Mouse (Mus musculus) hematopoietic stem cell, adult 5-6 weeks (primary cell): ENCODE results near the gene Olfr263. TPM values are rescaled to one million over a fixed set of nuclear protein-coding genes. Genes with fewer than 3 reads are reported as not detected.
A peak's percentile ranks its signal among the peaks of the same experiment; 100 is the strongest.
"Not testable (repeated sequence)": the region's sequence is repeated elsewhere in the genome, so short reads cannot be mapped to it uniquely, and the experiment has no call there.

Experiments used
- ATAC-seq, 2 experiments: fragments of 125-278 bp in 1 of 2; replicated peaks in 1 of 2; 2 replicates each; pipeline ENCODE4 v1.8.0; 2016 to 2017; ENCODE audit warnings: inconsistent platforms in 2 of 2, mild to moderate bottlenecking in 2 of 2, moderate number of reproducible peaks in 2 of 2, low read depth in 1 of 2, moderate TSS enrichment in 1 of 2; ENCODE audit not compliant: low FRiP score in 2 of 2, poor library complexity in 2 of 2, severe bottlenecking in 2 of 2, insufficient read depth in 1 of 2, low TSS enrichment in 1 of 2
- total RNA-seq: library from RNA; stranded (forward); fragments of 172-1452, 232-1000 nt; gene quantifications from 2 replicates; pipeline ENCODE4 v1.2.3, GENCODE M21; 2017

Olfr263 gene
- total RNA-seq, result not detected in 2 replicates

GRCm38 (mm10) chr13:21129339-21129738 is at the start of gene Olfr263:
TSS of gene Olfr263 (plus strand) at chr13:21129639.
- ATAC-seq, result not testable (repeated sequence)

DNA sequence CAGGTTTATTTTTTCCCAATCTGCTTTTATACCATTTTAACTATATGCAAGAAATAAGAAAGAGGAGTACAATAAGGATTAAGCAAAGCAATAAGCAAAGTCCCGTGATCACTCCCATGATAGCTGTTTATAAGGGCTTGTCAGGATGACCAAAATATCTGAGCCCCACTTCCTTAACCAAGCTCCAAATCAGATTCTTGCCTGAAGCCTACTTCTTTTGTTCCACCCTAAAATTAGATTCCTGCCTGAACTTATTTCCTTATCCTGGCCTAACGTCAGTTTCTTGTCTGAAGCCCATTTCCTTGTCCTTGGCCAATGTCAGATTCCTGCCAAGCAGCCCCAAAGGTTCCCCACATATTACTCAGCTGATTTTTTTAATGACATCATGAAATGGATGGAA is 46.8 kb upstream of the Olfr263 start:
- ATAC-seq, result no peak

- ATAC-seq, result no peak
Observed at GRCm38 (mm10) chr13:21109759-21110158, 19.7 kb upstream of the Olfr263 start.

- ATAC-seq, result no peak
Observed at GRCm38 (mm10) chr13:21110441-21110840, 19.0 kb upstream of the Olfr263 start.

DNA sequence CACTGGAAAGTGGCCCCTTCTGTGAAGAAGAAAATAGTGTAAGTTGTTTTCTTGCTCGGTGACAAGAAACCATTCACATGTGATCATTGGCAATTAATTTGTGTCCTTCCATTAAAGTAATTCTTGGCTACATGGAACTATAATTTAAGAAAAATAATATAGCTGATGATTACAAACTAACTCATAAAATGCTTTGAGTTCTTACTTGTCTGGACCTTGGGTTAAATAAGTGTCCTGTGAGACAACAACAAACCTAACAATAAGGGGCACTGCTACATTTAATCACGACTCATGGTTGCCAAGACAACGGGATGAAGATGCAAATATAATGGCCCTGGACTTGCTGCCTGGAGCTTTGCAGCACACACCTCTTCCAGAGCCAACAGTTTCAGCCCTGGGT is 18.3 kb upstream of the Olfr263 start, which contains the start of gene Olfr1369-ps1:
TSS of gene Olfr1369-ps1 (plus strand) at position 301 of the 400 bp plus-strand sequence.
- not testable (repeated sequence) for ATAC-seq

- no peak for ATAC-seq
Observed at GRCm38 (mm10) chr13:21114121-21114520, 15.3 kb upstream of the Olfr263 start.

DNA sequence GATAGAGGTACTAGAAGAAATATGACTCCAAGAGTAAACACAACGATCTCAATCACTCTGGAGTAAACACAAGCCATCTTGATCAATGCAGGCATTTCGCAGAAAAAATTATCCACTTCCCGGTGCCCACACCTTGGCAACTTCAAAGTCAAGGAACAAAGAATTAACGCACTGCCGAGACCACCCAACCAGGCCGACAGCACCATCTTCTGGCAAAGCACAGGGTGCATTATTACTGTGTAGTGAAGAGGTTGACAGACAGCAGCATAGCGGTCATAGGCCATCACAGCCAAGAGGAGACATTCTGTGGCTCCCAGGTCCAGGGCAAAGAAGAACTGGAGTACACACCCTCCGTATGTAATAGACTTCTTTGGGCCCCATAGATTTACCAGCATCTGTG is 13.0 kb downstream of the Olfr263 start:
- peak; percentile 17 to 51; a peak in 1 of 4 replicates for ATAC-seq

DNA sequence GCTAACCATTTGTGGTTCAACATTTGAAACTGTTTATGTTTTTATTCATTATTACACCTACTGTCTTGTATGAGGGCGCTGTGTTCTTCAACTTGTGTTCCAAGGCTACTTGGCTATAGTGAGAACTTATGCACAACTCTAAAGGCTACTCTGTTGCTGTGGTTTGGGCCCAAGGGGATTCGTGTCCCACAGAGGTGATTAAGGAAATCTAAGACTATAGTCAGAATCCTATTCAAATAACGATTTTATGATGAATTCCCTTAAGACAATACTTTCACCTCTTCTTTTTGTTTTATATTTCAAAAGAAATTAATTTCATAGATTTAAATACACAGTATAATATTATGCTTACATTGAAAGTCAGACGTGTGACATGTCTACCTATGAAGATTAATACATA is 16.3 kb downstream of the Olfr263 start, which contains the start of gene Olfr1368:
TSS of gene Olfr1368 (minus strand) at position 101 of the 400 bp plus-strand sequence.
- ATAC-seq, result no peak

- no peak for ATAC-seq
Observed at GRCm38 (mm10) chr13:21155888-21156287, 26.4 kb downstream of the Olfr263 start.

DNA sequence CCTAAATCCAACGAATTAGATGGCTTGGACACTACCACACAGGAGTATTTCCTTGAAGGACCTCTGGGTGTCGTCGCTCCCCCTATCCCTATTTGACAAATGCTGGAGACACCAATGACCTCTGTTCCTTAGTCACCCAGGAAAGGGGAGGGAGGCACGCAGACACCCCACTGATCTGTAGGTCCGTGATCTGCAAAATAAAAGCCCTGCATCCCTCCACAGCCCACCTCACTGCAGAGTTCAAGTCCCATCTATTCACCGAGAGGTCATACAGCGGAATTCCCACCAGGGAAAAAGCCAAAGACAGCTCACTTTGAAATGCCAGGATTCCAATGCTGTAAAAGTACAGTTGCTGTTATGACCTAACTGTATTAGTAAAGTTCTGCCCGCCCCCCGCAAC is 28.6 kb downstream of the Olfr263 start:
- ATAC-seq, result no peak

GRCm38 (mm10) chr13:21158785-21159474 is 29.5 kb downstream of the Olfr263 start:
- ATAC-seq, result peak; percentile 73

DNA sequence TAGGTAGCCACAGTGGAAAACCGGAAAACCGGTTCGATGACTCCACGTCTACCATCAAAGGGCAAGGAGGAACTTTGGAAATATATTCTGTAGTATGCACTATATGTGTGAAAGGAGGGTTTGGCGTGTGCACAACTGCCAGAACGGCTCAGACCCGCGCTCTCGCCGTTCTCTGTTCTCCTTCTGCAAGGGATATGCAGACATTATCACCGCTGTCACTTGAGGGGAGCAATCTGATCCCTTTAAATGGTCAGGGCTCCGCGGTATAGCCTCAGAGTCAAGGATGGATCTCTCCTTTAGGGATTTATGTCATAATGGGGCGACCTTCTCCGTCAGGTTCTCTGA is 30.0 kb downstream of the Olfr263 start:
- ATAC-seq, result no peak

DNA sequence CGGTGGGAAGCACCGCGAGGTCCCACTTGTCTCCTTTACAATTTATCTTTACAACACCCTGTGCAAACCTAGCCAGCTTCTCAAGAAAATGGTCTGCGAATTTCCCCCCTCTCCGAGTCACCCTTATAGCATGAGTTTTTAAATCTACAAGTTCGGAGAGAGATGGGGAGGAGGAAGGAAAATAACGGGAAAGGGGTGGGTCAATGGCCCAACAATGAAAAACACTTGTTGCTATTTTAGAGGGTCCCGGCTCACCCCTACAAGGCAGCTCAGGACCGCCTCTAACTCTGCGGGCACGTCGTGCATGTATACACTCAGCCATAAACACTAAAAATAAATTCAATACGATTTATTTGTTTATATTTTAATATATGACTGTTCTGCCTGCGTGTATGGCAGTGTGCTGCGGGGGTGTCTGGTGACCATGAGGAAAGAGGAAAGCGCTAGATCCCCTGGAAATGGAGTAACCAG is 30.6 kb downstream of the Olfr263 start:
- no peak for ATAC-seq

DNA sequence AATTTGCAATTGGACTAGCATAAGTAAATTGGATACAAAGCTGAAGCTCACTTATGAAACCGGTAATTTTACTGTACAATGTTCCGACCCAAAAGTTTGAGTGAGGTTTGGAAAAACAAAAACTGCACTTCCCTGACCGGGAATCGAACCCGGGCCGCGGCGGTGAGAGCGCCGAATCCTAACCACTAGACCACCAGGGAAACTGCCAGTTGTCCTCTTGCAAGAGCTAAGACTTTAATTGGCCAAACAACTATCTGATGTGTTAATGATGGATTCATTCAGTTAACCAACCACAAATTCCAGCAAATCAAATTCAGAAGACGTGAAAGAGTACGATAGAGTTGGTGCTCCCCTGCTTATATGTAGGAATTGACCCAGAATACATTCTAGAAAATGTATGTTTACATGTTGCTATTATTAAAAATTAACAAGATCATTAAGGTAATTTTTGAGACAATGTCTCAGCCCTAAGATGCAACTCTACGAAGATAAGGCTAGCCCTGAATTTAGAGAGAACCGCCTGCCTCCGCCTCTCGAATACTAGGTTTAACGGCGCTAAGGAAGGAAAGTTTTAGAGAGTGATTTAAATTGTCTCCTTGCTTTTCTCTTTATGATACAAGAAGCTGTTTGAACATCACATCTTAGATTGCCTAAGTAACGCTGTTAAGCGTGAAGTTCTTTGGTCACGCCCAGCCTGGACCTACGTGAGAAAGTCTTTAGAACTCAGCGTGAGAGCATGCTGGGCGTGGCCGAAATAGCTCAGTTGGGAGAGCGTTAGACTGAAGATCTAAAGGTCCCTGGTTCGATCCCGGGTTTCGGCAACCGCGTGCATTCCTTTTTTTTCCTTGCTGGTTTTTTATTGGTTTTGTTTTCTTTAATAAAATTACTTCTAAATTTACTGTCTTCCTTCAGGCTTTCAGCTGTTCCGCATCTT is 31.5 kb downstream of the Olfr263 start:
- ATAC-seq, result peak; percentile 62 to 73

DNA sequence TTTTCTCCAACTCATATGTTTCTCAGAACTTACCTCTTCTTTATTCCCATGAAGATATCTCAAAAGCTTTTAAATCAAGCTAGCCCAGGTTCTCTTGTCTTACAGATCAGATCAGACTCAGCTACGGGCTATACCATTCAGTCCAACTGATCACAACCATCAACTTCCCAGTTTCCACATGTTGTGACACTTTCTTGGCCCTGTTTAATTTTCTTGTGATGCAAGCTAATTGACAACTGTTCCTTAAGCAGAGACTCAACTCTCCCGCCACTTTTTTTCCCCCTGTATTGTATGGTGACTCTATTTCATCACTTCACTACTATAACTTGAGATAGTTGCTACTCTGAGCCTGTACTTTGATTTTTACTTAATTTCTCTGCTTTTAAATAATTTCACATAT is 32.2 kb downstream of the Olfr263 start:
- ATAC-seq, result no peak

- no peak for ATAC-seq
Observed at GRCm38 (mm10) chr13:21162591-21162990, 33.2 kb downstream of the Olfr263 start.

DNA sequence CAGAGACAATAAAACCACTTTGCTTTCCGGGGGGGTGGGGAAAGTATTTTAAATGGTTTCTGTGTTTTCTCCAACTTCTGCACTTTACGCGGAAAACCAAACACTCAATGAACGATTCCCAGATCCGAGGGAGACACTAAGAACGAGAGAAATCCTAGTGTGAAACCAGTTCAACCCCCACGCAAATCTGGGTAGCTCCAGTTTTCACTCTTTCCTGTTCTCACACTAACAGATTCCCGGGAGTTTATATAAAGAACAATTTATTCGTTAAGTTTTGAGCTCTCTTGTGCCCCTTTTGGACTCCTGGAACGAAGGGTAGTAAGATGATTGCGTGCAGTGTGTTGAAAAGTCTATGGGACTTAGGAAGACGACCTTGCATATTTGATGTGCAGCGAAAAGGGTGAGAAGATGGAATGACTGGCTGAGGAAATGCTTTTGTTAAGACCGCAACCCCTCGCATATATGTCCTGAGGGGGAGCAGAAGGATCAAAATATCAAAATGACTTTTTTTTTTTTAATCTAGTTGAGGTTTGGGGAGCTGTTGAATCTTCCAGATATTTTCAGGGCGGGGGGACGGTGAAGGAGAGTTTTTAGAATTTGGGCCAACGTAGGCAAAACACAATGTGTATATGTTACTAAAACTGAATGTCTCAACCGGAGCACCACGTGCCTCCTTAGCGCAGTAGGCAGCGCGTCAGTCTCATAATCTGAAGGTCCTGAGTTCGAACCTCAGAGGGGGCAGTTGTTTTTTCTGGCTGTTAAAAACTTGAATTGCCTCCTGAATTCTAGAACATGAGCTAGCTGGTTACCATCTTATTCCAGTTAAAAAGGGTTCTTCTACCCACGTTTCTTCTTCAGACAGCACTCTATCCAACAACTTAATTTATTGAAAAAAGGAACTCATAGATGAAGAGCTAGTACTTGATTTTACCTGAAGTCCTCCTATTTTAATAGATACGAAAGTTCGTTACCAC is 37.8 kb downstream of the Olfr263 start:
- ATAC-seq, result peak; percentile 4 to 27; a peak in 3 of 4 replicates
